Mouse (Mus musculus): ENCODE measurements at regions not wholly inside any gene's neighbourhood (a gene's known extent, or its start where the extent isn't known, plus 50 kb on each side); places are given as distances from the start of the nearest gene placed in this dataset.

GRCm38 (mm10) chr4:72524630-72525029 lies 323.9 kb upstream of the Tle1 start:
- no peak overlapping the region for H3K4me3 ChIP-seq (ENCODE audit: insufficient read depth, low read length)
- H3K4me1 ChIP-seq (ENCODE audit: control insufficient read depth, insufficient read depth, low read length) = no peaks in the 10 kb centered on the region
- TF ChIP-seq CTCF (IDR thresholded peaks at IDR 0.05; ENCODE audit: borderline replicate concordance, insufficient read depth, low read length) = no peak
- TF ChIP-seq POLR2A (IDR thresholded peaks at IDR 0.05; ENCODE audit: low read depth, low read length) = no peak
- H3K27ac ChIP-seq (ENCODE audit: insufficient read depth, low read length) = no peak overlapping the region

GRCm38 (mm10) chr4:72524100-72524499 lies 323.4 kb upstream of the Tle1 start:
- TF ChIP-seq POLR2A (IDR thresholded peaks at IDR 0.05; ENCODE audit: low read depth, low read length) (no peak), CTCF (IDR thresholded peaks at IDR 0.05; ENCODE audit: borderline replicate concordance, insufficient read depth, low read length) (no peak)
- Histone ChIP-seq H3K27ac (ENCODE audit: insufficient read depth, low read length) (no peak overlapping the region), H3K4me3 (ENCODE audit: insufficient read depth, low read length) (no peak overlapping the region), H3K4me1 (ENCODE audit: control insufficient read depth, insufficient read depth, low read length) (no peaks in the 10 kb centered on the region)

GRCm38 (mm10) chr4:72511220-72511619 lies 310.5 kb upstream of the Tle1 start:
- Histone ChIP-seq H3K4me1 (ENCODE audit: control insufficient read depth, insufficient read depth, low read length) (no peaks in the 10 kb centered on the region), H3K27ac (ENCODE audit: insufficient read depth, low read length) (no peak overlapping the region), H3K4me3 (ENCODE audit: insufficient read depth, low read length) (no peak overlapping the region)
- TF ChIP-seq CTCF (IDR thresholded peaks at IDR 0.05; ENCODE audit: borderline replicate concordance, insufficient read depth, low read length) = no peak
- TF ChIP-seq POLR2A (IDR thresholded peaks at IDR 0.05; ENCODE audit: low read depth, low read length) = no peak

GRCm38 (mm10) chr4:72481748-72482147 lies 281.0 kb upstream of the Tle1 start:
- Histone ChIP-seq H3K4me3 (ENCODE audit: insufficient read depth, low read length) (no peak overlapping the region), H3K4me1 (ENCODE audit: control insufficient read depth, insufficient read depth, low read length) (no peaks in the 10 kb centered on the region), H3K27ac (ENCODE audit: insufficient read depth, low read length) (no peak overlapping the region)
- TF ChIP-seq POLR2A (IDR thresholded peaks at IDR 0.05; ENCODE audit: low read depth, low read length) (no peak), CTCF (IDR thresholded peaks at IDR 0.05; ENCODE audit: borderline replicate concordance, insufficient read depth, low read length) (no peak)

GRCm38 (mm10) chr4:72480535-72480934 lies 279.8 kb upstream of the Tle1 start:
- H3K27ac ChIP-seq (ENCODE audit: insufficient read depth, low read length) = no peak overlapping the region
- no peaks in the 10 kb centered on the region for H3K4me1 ChIP-seq (ENCODE audit: control insufficient read depth, insufficient read depth, low read length)
- no peak overlapping the region for H3K4me3 ChIP-seq (ENCODE audit: insufficient read depth, low read length)
- TF ChIP-seq POLR2A (IDR thresholded peaks at IDR 0.05; ENCODE audit: low read depth, low read length) (no peak), CTCF (IDR thresholded peaks at IDR 0.05; ENCODE audit: borderline replicate concordance, insufficient read depth, low read length) (no peak)

GRCm38 (mm10) chr4:72469236-72469875 lies 268.6 kb upstream of the Tle1 start:
- H3K4me3 ChIP-seq (ENCODE audit: insufficient read depth, low read length) = no peak overlapping the region
- TF ChIP-seq CTCF (IDR thresholded peaks at IDR 0.05; ENCODE audit: borderline replicate concordance, insufficient read depth, low read length) = no peak

GRCm38 (mm10) chr4:72444177-72444770 lies 243.6 kb upstream of the Tle1 start:
- no peak overlapping the region for H3K4me3 ChIP-seq (ENCODE audit: insufficient read depth, low read length)
- H3K27ac ChIP-seq (ENCODE audit: insufficient read depth, low read length) = no peak overlapping the region
- H3K4me1 ChIP-seq (ENCODE audit: control insufficient read depth, insufficient read depth, low read length) = no peaks in the 10 kb centered on the region
- TF ChIP-seq CTCF (IDR thresholded peaks at IDR 0.05; ENCODE audit: borderline replicate concordance, insufficient read depth, low read length) (no peak), POLR2A (IDR thresholded peaks at IDR 0.05; ENCODE audit: low read depth, low read length) (no peak)

More at GRCm38 (mm10) chr4:72469236-72469875, 268.6 kb upstream of the Tle1 start:
- no peak overlapping the region for H3K27ac ChIP-seq (ENCODE audit: insufficient read depth, low read length)
- no peaks in the 10 kb centered on the region for H3K4me1 ChIP-seq (ENCODE audit: control insufficient read depth, insufficient read depth, low read length)

GRCm38 (mm10) chr4:72437367-72437766 lies 236.6 kb upstream of the Tle1 start:
- no peak overlapping the region for H3K4me3 ChIP-seq (ENCODE audit: insufficient read depth, low read length)
- no peaks in the 10 kb centered on the region for H3K4me1 ChIP-seq (ENCODE audit: control insufficient read depth, insufficient read depth, low read length)
- H3K27ac ChIP-seq (ENCODE audit: insufficient read depth, low read length) = no peak overlapping the region
- TF ChIP-seq CTCF (IDR thresholded peaks at IDR 0.05; ENCODE audit: borderline replicate concordance, insufficient read depth, low read length) (no peak), POLR2A (IDR thresholded peaks at IDR 0.05; ENCODE audit: low read depth, low read length) (no peak)

GRCm38 (mm10) chr4:72425316-72425715 lies 224.6 kb upstream of the Tle1 start:
- Histone ChIP-seq H3K4me3 (ENCODE audit: insufficient read depth, low read length) (no peak overlapping the region), H3K4me1 (ENCODE audit: control insufficient read depth, insufficient read depth, low read length) (no peaks in the 10 kb centered on the region), H3K27ac (ENCODE audit: insufficient read depth, low read length) (no peak overlapping the region)
- TF ChIP-seq POLR2A (IDR thresholded peaks at IDR 0.05; ENCODE audit: low read depth, low read length) (no peak), CTCF (IDR thresholded peaks at IDR 0.05; ENCODE audit: borderline replicate concordance, insufficient read depth, low read length) (no peak)

GRCm38 (mm10) chr4:72412100-72412788 lies 211.5 kb upstream of the Tle1 start:
- no peaks in the 10 kb centered on the region for H3K4me1 ChIP-seq (ENCODE audit: control insufficient read depth, insufficient read depth, low read length)
- no peak for TF ChIP-seq POLR2A (IDR thresholded peaks at IDR 0.05; ENCODE audit: low read depth, low read length)
- TF ChIP-seq CTCF (IDR thresholded peaks at IDR 0.05; ENCODE audit: borderline replicate concordance, insufficient read depth, low read length) = no peak
- H3K27ac ChIP-seq (ENCODE audit: insufficient read depth, low read length) = no peak overlapping the region
- no peak overlapping the region for H3K4me3 ChIP-seq (ENCODE audit: insufficient read depth, low read length)
